Mouse (Mus musculus) layer of hippocampus, postnatal 14 days (tissue): ENCODE data around the gene Pou2f1. TPM values are rescaled to one million over a fixed set of nuclear protein-coding genes. Genes with fewer than 3 reads are reported as not detected.

Experiments
- total RNA-seq, 2 experiments: library from RNA; stranded (reverse); gene quantifications; 2 replicates each; pipeline ENCODE4 v1.2.3; 2021

The Pou2f1 gene
- total RNA-seq, 2 experiments from 2014 or later: 16.6 to 17.7 TPM

Other genes starting within 250 kb of the Pou2f1 start
- gene Creg1, start 238.9 kb downstream of the Pou2f1 start, total RNA-seq: 10 to 100 TPM; 26.1 to 30.8 TPM
- gene Cd247, start 214.0 kb downstream of the Pou2f1 start, total RNA-seq: not detected
- gene Dusp27, start 125.2 kb upstream of the Pou2f1 start, total RNA-seq: under 1 TPM; 0.39 to 0.57 TPM
- not detected for gene Gpa33, start 127.6 kb upstream of the Pou2f1 start, total RNA-seq
- not detected for gene Mael, start 236.1 kb upstream of the Pou2f1 start, total RNA-seq